Mouse (Mus musculus): ENCODE results near the gene Neurog3.

DNA sequence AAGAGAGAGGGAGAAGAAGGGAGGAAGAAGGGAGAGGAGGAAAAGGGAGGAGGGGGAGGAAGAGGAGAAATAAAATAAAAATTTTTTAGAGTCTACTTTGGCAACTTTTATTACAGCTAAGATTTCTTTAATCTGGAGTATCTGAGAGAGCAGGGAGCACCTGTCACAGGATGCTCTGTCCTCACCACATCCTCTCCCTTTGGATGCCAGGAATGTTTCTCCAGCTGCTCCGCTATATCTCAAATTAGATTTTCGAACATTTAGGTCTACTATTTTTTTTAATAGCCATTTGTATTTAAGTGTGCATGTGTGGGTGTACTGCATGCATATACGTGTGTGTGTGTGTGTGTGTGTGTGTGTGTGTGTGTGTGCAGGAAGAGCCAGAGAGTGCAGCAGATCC lies 47.1 kb downstream of the Neurog3 start:
- TF ChIP-seq POLR2A (IDR thresholded peaks at IDR 0.05; ENCODE audit: low read depth, low read length) (no peak), CTCF (IDR thresholded peaks at IDR 0.05; ENCODE audit: extremely low read depth, insufficient read depth, insufficient read length, insufficient replicate concordance) (no peak)

Measured in spleen, adult 2 months (tissue).